Mouse (Mus musculus) olfactory bulb, adult 2 months (tissue): ENCODE results near the gene Rhag.

Experiments used
- CTCF ChIP-seq: fragments of 200-500 bp; IDR thresholded peaks from 2 replicates; pipeline ENCODE4 v1.5.1; 2012; ENCODE audit warnings: low read depth, mild to moderate bottlenecking, low read length, moderate library complexity; ENCODE audit not compliant: insufficient read depth
- POLR2A ChIP-seq: fragments of 200-500 bp; IDR thresholded peaks from 2 replicates; pipeline ENCODE4 v1.6.1; 2012; ENCODE audit warnings: mild to moderate bottlenecking, low read depth, low read length, moderate library complexity; ENCODE audit not compliant: insufficient read depth

- no peak for TF ChIP-seq CTCF
- TF ChIP-seq POLR2A = no peak
These were observed 1.3 kb downstream of the Rhag start for GRCm38 (mm10) chr17:40812259-40812658.
